Mouse (Mus musculus) left cerebral cortex, postnatal 25 days (tissue): ENCODE data around the gene Pecr. TPM values are rescaled to one million over a fixed set of nuclear protein-coding genes. Genes with fewer than 3 reads are reported as not detected.
"Not testable (repeated sequence)": the region's sequence is repeated elsewhere in the genome, so short reads cannot be mapped to it uniquely, and the experiment has no call there.

ENCODE experiments used
- DNase-seq, 2 experiments: peaks; one replicate each; pipeline ENCODE4 v3.0.0; 2022; ENCODE audit warnings: low spot score in 2 of 2, mixed read lengths in 1 of 2
- intact Hi-C: fragments of 180-260 bp; cut with DNase I; formaldehyde crosslinking; loops from one replicate; pipeline ENCODE4 v1.15.1; 2025
- total RNA-seq, 2 experiments: library from RNA; stranded (reverse); gene quantifications; 2 replicates each; pipeline ENCODE4 v1.2.3; 2021

Pecr gene
- total RNA-seq, 2 experiments from 2014 or later, result 3.3 to 4.1 TPM

DNA sequence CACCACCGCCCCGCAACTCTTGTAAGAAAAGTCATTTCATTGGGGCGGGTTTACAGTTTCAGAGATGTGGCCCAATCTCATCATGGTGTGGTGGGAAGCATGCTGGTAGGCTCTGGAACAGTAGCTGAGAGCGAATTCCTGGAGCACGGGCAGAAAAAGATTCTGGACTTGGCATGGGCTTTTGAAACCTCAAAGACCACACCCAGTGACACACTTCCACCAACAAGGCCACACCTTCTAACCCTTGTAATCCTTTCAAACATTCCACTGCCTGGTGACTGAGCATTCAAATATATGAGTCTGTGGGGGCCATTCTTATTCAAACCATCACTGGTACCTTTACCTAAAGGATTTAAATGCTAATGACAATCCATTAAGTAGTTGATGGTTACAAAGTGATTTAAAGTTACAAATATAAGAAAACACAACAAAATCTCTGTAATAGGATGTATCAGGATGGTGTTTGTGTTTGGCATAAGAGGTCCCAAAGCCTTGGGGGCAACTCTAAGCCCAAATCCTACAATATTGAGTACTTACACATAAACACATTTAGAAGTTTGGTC, 41.5 kb downstream of the Pecr start:
- intact Hi-C loops, result no loop called here
- DNase-seq, result no peak

DNA sequence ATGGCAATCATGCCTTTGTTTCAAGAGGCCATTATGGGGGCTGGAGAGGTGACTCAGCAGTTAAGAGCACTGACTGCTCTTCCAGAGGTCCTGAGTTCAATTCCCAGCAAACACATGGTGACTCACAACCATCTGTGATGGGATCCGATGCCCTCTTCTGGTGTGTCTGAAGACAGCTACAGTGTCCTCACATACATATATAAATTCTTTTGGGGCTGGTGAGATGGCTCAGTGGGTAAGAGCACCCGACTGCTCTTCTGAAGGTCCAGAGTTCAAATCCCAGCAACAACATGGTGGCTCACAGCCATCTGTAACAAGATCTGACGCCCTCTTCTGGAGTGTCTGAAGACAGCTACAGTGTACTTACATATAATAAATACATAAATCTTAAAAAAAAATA, 45.0 kb downstream of the Pecr start:
- intact Hi-C loops, result not testable (repeated sequence)

DNA sequence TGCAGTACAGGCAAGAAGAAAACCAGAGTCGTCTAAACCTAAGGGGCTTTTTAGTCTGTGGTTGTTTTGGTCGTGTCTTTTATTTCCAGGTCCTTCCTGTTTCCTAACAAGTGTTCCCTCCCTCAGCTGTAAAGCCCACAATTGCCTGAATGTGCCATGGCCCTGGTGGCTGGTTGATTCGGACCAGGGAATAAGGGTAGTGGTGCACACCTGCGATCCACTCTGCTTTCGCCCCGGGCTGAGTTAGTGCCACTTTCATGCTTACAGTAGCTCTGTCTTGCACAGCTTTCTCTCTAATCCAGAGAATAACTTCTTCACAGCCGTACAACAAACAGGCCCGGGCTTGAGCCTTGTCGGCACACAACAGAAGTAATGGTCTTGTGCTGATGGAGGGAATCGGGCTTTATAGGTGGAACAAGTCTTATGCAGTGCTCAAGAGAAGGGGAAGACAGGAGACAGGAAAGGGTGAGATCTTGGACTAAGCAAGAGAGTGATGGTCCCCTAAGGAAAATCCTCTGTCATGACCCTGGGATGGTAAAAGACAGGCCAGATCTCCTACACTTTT, 46.0 kb downstream of the Pecr start:
- DNase-seq, result no peak
- intact Hi-C loops, result no loop called here

More for the DNA sequence above, 45.0 kb downstream of the Pecr start:
- not testable (repeated sequence) for DNase-seq

DNA sequence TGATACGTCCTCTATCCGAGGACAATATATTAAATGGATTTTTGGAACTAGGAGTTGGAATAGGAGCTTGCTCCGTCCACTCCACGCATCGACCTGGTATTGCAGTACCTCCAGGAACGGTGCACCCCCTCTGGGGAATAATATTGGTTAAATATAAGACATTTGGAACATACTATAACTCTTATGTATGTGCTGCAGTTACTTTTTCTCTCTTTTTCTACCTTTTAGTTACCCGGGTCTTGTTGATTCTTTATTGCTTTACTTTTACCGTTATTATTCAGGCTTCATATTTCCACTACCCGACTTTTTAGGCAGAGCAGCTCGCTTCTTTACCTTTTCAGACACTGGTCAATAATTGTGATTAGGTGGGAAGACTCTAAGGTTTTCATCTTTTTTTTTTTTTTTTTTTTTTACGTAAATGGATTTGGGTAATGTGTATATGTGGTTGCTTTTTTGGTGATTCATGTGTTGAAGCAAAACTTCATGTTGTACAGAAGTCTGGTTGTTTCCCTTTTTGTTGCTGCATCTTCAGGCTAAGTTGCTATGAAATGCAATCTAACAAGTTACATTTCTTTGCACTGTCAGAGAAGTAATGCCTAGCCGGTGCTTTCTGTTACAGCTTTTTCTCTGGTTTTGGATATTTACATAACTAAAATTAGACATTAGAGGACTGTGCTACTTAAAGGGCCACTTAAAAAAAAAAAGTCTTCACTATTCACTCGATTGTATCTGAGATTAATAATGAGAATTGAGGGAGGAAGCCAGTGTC, 46.9 kb downstream of the Pecr start:
- intact Hi-C loops, result no loop called here
- peak in 1 of 2 experiments; percentile 82 for DNase-seq

DNA sequence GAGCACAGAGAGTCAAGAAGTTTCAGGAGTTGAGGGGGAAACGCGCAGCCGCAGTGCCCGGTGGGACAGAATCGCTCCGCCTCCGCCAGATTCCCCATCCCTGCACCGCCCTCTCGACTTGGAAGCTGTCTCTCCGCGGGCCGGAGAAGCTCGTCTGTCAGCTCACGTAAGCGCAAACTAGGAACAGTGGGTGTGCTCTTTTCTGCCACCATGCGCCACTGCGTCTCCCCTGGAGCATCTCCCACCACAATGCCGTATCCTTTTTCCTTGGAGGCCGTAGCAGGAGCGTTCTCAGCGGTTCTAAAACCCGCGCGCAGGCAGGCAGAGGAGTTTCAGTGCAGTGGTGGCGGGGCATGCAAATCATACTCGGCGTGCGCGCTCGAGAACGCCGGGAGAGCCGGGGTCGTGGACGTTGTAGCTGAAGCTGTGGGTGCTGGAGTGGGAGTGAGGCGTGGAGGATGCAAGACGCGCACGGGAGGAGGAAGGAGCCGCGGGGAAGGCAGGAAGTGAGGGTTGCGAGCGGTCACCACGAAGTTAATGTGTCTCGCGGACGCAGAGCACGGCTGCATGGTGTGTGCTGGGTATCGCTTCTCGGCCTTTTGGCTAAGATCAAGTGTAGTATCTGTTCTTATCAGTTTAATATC, 47.6 kb downstream of the Pecr start:
- DNase-seq, result peak; percentile 74 to 79
- intact Hi-C loops, result not testable (repeated sequence)

DNA sequence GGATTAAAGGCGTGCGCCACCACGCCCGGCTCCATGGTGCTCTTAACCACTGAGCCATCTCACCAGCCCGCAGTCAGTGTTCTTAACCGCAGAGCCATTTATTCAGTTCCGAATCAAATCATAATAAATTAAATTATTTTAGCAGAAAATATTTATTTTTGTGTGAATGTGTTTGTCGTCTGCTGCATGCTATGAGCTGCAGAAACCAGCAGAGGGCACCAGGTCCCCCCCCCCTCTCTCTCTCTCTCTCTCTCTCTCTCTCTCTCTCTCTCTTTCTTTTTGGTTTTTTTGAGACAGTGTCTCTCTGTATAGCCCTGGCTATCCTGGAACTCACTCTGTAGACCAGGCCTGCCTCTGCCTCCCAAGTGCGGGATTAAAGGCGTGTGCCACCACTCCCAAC, 51.5 kb downstream of the Pecr start:
- intact Hi-C loops, DNase-seq: not testable (repeated sequence)

DNA sequence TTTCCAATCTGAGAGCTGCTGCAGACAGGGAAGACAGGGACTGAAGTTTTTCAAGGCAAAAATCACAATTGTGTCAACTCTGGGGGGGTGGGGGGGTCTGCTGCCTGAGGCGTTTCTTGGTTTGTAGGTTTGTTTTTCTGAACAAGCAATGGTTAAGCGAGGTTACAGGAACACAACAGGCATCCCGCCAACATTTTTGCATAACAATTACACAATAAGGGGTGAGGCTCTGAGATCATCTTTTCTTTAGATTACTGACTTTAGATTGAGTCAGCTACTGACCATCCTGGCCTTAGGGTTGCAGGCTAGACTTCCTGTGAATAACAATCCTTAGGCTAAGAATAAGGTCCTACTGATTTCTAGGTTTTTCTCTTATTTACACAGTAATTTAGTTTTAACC, 55.1 kb downstream of the Pecr start:
- DNase-seq, result no peak
- intact Hi-C loops, result no loop called here

DNA sequence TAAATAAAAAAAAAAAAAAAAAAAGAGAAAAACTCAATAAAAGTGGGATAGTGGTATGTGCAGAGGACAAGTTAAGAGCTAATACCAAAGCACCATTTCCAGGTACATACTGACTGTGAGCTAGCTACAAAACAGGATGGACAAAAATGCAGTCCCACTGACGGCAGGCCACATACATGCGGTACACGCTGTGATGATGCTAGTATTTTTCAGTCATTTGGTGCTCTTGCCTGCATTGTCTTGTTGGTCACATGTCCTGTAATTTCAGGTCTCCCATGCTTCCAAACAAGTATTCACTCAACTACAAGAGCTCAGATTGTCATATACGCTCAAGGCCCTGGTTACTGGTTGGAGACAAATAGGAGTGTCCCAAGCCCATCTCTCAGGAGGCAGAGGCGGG, 56.6 kb downstream of the Pecr start:
- DNase-seq, result no peak
- intact Hi-C loops, result no loop called here

DNA sequence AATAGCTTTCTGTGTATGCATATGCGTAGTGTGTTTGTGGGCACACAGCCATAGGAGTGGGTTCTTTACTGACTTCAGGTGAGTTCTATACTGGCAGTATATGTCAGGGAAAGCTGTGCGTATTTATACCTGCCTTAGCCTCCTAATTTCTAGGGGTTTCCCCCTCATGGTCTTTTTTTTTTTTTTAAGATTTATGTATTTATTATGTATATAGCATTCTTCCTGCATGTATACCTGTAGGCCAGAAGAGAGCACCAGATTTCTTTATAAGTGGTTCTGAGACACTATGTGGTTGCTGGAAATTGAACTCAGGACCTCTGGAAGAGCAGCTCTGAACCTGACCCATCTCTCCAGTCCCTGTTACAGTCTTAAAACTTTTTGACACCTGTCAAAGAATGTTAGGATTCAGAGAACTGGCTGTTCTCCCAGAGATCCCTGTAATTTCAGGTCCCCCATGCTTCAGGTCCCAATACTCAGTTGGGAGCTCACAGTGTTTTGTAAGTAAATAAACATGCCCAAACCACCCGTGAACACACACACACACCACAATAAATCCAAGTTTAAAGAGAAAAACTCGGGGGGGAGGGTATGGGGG, 57.1 kb downstream of the Pecr start:
- intact Hi-C loops, result no loop called here
- DNase-seq, result no peak

DNA sequence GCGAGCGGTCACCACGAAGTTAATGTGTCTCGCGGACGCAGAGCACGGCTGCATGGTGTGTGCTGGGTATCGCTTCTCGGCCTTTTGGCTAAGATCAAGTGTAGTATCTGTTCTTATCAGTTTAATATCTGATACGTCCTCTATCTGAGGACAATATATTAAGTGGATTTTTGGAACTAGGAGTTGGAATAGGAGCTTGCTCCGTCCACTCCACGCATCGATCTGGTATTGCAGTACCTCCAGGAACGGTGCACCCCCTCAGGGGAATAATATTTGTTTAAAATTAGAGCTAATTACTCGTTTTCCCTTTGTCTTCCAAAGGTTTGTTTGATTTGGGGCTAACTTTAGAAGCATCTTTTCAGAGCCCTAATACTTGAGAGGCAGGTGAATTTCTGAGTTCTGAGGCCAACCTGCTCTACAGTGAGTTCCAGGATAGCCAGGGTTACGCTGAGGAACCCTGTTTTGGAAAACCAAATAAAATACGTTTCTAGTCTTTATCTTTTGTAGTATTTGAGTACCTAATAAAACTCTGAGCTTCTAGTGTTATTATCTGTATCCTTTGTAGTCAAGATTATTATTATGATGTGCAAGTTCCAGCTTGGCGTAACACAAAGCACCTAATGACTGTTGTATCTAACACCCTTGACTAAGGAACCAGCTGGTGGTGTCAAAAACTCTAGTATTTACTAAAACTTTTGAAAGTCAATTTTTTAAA, 57.8 kb downstream of the Pecr start:
- peak in 1 of 2 experiments; percentile 62 for DNase-seq
- intact Hi-C loops, result no loop called here

DNA sequence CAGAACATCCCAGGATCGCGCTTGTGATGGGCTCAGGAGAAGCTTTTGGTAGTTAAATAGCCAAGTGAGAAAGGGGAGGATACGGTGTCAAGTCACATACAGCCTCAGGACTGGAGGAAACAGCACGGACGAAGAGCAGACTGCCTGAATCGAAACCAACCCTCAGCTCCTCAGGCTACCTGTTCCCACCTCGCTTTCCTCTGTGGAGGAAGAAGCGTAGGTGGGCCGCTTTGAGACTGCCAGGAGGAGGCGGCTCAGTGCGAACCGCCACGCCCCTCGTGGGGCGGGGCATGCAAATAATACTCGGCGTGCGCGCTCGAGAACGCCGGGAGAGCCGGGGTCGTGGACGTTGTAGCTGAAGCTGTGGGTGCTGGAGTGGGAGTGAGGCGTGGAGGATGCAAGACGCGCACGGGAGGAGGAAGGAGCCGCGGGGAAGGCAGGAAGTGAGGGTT, 58.4 kb downstream of the Pecr start:
- intact Hi-C loops, result not testable (repeated sequence)

DNA sequence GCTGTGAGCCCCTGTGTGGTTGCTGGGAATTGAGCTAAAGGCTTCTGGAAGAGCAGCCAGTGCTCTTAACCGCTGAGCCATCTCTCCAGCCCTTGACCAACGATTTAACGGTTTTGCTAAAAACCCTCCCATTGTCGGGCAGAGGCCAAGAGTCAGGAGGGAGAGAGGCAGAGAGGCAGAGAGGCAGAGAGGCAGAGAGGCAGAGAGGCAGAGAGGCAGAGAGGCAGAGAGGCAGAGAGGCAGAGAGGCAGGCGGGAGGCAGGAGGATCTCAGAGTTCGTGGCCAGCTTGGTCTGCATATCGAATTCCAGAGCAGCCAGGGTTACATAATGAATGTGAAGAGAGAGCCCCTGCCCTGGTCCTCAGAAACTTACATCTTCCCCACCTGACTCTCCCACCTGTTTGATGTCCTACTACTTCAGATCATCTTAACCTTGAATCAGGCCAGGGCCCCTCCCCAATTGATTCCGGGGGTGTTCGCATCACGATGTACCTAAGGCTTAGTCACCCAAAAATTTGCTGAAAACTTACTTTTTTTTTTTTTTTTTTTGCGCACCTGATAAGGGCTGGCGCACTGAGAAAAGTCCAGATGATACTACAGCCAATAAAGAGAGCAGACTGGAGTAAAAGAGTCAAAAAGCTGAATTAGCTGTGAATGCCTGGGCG, 58.9 kb downstream of the Pecr start:
- no peak for DNase-seq
- intact Hi-C loops, result no loop called here

More for the DNA sequence above, 58.4 kb downstream of the Pecr start:
- peak; percentile 76 to 82 for DNase-seq

DNA sequence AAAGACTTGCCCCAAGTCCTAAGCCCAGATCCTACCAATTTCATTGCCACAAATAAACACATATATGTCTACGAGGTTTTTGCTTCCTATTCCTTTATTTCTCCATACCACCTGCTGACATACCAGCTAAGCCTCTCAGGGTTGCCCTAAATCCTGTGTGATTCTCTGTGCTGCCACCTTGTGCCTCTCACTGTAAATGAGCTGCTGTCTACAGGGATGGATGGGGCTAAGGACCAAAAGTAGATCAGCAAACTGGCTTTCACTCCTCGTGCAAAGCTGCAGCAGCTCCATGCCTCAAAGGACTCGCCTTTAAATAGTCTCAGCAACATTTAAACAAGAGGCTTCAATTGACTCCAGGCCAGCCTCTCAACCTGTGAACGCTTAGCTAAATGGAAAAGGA, 64.1 kb downstream of the Pecr start:
- peak; percentile 44 to 72 for DNase-seq
- intact Hi-C loops, result no loop called here

DNA sequence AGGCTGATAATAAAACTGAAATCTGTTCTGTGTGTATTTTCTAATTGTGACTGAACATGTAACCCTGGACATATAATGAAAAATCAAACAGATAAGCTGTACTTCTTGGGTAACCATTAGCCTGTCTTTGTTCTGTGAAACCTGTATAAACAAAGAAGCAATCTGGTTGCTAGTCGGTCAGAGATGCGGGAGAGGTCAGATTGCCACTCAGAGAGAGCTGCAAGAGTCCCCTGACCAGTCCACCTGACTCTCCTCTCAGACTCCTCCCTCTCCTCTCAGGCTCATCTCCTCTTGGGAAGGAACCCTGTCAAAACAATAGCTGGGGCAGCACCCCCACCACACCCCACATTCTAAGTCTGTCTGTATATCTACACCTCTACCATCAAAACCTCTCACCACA, 65.0 kb downstream of the Pecr start:
- intact Hi-C loops, result no loop called here
- no peak for DNase-seq

DNA sequence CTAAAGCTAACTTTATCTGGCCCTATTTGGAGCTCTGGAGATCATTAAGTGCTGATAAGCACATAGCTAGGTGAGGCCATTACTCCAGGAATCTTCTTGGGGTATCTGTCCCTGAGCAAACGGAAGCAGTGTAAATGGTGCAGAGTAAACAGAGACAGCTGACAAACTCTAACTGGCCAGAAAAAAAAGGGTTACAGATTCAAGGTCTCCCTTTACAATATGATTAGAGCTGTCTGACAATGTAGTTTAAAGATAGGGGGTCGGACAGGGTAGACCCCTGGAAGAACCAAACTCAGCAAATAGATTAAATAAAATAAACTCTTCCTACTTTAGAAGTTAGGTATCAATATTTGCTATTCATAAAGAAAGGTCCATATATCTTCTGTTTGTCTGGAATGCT, 65.5 kb downstream of the Pecr start:
- DNase-seq, result no peak
- intact Hi-C loops, result no loop called here

DNA sequence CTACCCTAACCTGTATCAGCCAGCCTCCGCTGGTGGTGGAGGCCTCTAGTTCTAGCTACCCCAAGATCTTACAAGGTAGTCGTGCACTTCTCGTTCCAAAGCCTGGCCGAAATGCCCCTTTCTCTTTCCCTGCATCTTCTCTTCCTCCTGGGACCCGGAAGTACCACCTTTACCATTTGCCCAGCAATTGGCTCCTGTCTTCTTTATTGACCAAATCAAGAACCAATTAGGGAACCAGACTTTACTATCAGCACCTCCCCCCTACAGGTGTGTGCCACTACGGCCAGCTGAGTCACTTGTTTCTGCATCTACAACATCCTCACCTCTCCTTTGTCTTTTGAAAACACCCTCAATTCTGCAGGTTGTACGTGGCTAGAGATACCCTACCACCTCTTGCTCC, 67.4 kb downstream of the Pecr start:
- intact Hi-C loops, result no loop called here
- no peak for DNase-seq

DNA sequence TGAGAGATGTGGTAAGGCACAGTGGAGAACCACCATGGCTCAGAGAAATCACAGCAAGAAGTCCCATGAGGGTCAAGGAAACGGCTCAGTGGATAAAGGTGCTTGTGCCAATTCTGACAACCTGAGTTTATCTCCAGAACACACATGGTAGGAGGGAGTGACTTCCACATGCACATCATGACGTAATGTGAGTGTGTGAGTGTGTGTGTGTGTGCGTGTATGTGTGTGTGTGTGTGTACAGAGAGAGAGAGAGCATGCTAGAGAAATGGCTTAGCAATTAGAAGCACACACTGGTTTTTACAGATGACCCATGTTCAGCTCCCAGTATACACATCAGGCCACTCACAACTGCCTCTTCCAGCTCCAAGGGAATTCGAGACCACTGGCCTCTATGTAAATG, 68.9 kb downstream of the Pecr start:
- intact Hi-C loops, result no loop called here

DNA sequence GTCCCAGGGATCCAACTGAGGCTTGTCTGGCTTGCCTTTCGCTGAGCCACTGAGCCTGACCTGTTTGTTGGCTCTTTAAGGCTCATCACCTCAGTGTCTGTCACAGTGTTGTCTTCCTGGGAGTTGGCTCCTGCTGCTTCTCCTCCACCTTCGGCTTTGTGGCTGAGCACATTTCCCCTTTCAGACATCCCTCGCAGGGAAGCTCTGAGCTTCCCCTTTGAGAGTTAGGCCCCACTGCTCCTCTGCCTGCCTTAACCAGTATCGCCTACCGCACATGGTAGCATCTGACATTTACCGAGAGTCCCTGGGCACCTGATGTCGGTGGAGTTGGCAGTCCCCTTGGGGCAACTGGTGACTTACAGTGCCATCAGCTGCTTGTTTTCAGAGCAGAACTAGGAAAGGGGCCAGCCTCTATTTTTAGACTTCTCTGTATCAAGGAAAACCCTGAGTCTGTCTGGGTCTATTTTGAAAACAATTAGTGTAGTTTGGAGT, 69.6 kb downstream of the Pecr start:
- intact Hi-C loops, result no loop called here
- no peak for DNase-seq

More for the DNA sequence above, 68.9 kb downstream of the Pecr start:
- DNase-seq, result no peak

DNA sequence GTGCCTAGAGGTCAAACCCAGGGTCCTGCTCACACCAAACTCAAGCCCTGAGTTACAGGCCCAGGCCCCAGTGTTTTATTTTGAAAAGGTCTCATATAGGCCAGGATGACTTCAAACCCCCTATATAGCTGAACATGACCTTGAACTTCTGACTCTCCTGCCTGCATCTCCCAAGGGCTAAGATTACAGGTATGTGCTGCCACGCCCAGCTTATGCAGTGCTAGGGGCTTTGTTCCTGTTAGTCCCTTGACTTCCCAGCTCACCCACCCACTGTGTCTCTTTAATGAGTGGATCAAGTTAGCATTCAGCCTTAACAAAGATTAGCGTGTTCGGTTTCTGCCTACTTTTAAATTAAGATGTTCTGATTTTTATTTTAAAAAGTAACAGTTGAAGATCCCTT, 70.2 kb downstream of the Pecr start:
- no peak for DNase-seq
- intact Hi-C loops, result no loop called here
